Mouse (Mus musculus) ovary, adult 2 months (tissue): ENCODE data around the gene Elp1. TPM values are rescaled to one million over a fixed set of nuclear protein-coding genes. Genes with fewer than 3 reads are reported as not detected.

Experiments
- polyA plus RNA-seq: library from polyadenylated mRNA; depleted of rRNA; stranded (reverse); fragments of >200 nt; gene quantifications from 2 replicates; pipeline ENCODE4 v1.2.3, GENCODE M21; 2012; rRNA removed

The Elp1 gene
- 11.6 and 12.6 TPM in 2 replicates for polyA plus RNA-seq

DNA sequence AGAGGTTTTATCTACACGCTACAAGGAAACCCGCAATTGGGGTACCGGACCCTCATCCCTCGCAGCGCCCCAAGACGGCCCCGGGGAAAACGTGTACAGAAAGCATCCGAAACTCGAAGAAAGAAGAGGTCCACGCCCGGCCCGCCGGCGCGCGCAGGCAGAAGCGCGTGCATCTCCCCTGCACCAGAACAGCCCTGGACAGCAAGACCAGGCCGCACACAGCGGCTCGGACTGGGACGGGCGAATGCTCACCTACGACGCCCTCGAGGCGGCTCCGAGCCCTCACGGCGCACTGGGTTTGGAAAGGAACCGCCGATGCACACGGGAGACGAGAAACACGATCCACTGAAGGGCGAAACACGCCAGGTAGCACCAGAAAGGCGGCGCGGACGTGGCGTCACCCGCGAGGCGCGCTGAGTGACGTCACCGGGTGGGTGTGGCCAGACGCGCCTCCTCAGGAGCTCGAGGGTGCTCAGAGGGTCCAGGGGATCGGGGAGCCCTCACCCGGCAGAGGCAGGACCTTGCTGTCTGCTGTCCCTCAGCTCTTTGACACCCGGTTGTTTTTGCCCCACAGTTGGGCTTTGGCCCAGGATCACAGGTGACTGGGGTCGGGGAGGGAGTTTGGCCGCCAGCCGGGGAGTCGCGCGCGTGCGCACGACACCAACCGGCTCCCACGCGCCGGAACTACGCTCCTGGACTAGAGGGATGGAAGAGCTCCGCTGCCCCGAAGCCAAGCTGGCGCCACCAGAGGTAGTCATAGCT lies at the start of gene Elp1, which contains the start of gene Fam206a:
TSS of gene Elp1 (minus strand) at position 425 of the 762 bp plus-strand sequence.
TSS of gene Fam206a (plus strand) at position 439 of the 762 bp plus-strand sequence.

GRCm38 (mm10) chr4:56743363-56744195 lies 58.6 kb downstream of the Elp1 start, which contains the start of gene Actl7a:
Actl7a (plus strand) TSS chr4:56743413.

GRCm38 (mm10) chr4:56741041-56741493 lies 61.1 kb downstream of the Elp1 start, which contains the start of gene Actl7b:
Actl7b (minus strand) TSS chr4:56741443.

GRCm38 (mm10) chr4:56740020-56740485 lies 62.1 kb downstream of the Elp1 start, which contains the start of gene Gm26657:
Gm26657 (plus strand) TSS chr4:56740070.

Other genes with a start within 250 kb of the Elp1 start
- not detected in 2 replicates for gene Gm26657, start 62.3 kb downstream of the Elp1 start, polyA plus RNA-seq
- 0.24 TPM in 1 of 2 replicates, not detected in the other for gene Actl7b, start 60.9 kb downstream of the Elp1 start, polyA plus RNA-seq
- not detected in 2 replicates for gene Actl7a, start 58.9 kb downstream of the Elp1 start, polyA plus RNA-seq
- 3.2 and 3.9 TPM in 2 replicates for gene Fam206a, start within 50 bp of the Elp1 start, polyA plus RNA-seq
- 11.8 and 14.2 TPM in 2 replicates for gene Ctnnal1, start 62.9 kb upstream of the Elp1 start, polyA plus RNA-seq
- gene Tmem245, start 145.1 kb upstream of the Elp1 start, polyA plus RNA-seq, result 13.6 and 18.5 TPM in 2 replicates
- 0.03 and 0.05 TPM in 2 replicates for gene Frrs1l, start 188.1 kb upstream of the Elp1 start, polyA plus RNA-seq